Mouse (Mus musculus) WW6 (cell line): ENCODE measurements around the gene Pgm2l1.

Experiments
- DNase-seq: peaks from one replicate; pipeline ENCODE4 v3.0.0-alpha.2; 2013; ENCODE audit warnings: low read depth, low spot score

Pgm2l1 gene

GRCm38 (mm10) chr7:100296699-100297098 lies 69.5 kb downstream of the Pgm2l1 start:
- no peak for DNase-seq

- no peak for DNase-seq
These were observed 71.8 kb downstream of the Pgm2l1 start for GRCm38 (mm10) chr7:100298861-100299510.

GRCm38 (mm10) chr7:100301390-100301789 lies 74.2 kb downstream of the Pgm2l1 start:
- DNase-seq: no peak

GRCm38 (mm10) chr7:100302316-100302715 lies 75.1 kb downstream of the Pgm2l1 start:
- no peak for DNase-seq

GRCm38 (mm10) chr7:100305894-100306293 lies 78.7 kb downstream of the Pgm2l1 start:
- no peak for DNase-seq

- DNase-seq: no peak
These were observed 80.9 kb downstream of the Pgm2l1 start for GRCm38 (mm10) chr7:100307872-100308653.

GRCm38 (mm10) chr7:100309216-100309615 lies 82.0 kb downstream of the Pgm2l1 start:
- DNase-seq: no peak

GRCm38 (mm10) chr7:100309679-100310078 lies 82.5 kb downstream of the Pgm2l1 start:
- no peak for DNase-seq

GRCm38 (mm10) chr7:100310290-100310689 lies 83.1 kb downstream of the Pgm2l1 start:
- DNase-seq: no peak

GRCm38 (mm10) chr7:100312716-100313115 lies 85.5 kb downstream of the Pgm2l1 start:
- DNase-seq: no peak

GRCm38 (mm10) chr7:100316924-100317323 lies 89.7 kb downstream of the Pgm2l1 start:
- no peak for DNase-seq

GRCm38 (mm10) chr7:100317534-100317933 lies 90.3 kb downstream of the Pgm2l1 start:
- DNase-seq: no peak

GRCm38 (mm10) chr7:100323721-100324120 lies 96.5 kb downstream of the Pgm2l1 start:
- DNase-seq: no peak

GRCm38 (mm10) chr7:100325482-100325881 lies 98.3 kb downstream of the Pgm2l1 start:
- no peak for DNase-seq

GRCm38 (mm10) chr7:100327514-100327913 lies 100.3 kb downstream of the Pgm2l1 start:
- DNase-seq: no peak
